Mouse (Mus musculus) layer of hippocampus, adult 2 months (tissue): ENCODE data around the gene Fbxl16. TPM values are rescaled to one million over a fixed set of nuclear protein-coding genes. Genes with fewer than 3 reads are reported as not detected.

Experiments used
- DNase-seq, 2 experiments: peaks; one replicate each; pipeline ENCODE4 v3.0.0; 2022; ENCODE audit warnings: low spot score in 2 of 2
- H3K27ac ChIP-seq: fragments of 200-600 bp; 2 replicates; pipeline ENCODE4 v1.8.1; 2022
- H3K4me3 ChIP-seq: fragments of 200-600 bp; 2 replicates; pipeline ENCODE4 v1.8.1; 2022; ENCODE audit warnings: mild to moderate bottlenecking
- CTCF ChIP-seq: fragments of 200-600 bp; conservative IDR thresholded peaks from 2 replicates; pipeline ENCODE4 v1.8.1; 2022; ENCODE audit warnings: antibody characterized with exemption, mild to moderate bottlenecking, moderate library complexity
- total RNA-seq, 2 experiments: library from RNA; stranded (reverse); gene quantifications; 2 replicates each; pipeline ENCODE4 v1.2.3; 2021

The Fbxl16 gene
- total RNA-seq, 2 experiments from 2014 or later, result 680 to 699 TPM

DNA sequence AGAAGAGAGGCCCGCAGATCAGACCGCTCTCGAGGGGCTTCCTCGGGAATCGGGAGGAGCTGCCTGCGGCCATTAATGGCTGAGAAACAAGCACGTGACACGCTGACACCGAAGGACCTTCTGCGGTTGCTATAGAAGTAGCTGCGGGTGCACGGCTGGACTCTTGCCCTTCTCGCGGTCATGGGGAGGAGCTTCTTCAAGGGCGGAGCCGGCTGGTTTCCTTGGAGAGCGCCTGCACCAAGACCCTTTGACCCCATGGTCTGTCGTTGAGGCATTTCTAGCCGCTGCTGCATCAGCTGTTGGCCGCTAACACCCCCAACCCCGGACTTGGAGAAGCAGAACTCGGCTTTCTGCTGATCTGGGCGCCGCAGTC lies 24.4 kb downstream of the Fbxl16 start, which contains the start of gene Stub1:
Gene Stub1, minus strand, starts transcription at position 114 of the 373 bp plus-strand sequence.
- DNase-seq, result peak; percentile 80 to 84
- TF ChIP-seq CTCF, result no peak

GRCm38 (mm10) chr17:25833961-25834594 lies 25.2 kb downstream of the Fbxl16 start:
- H3K27ac ChIP-seq, result peak overlapping the region; percentile 99
- peak overlapping the region; percentile 87 for H3K4me3 ChIP-seq
- DNase-seq, result no peak
- no peak for TF ChIP-seq CTCF

More for the DNA sequence above, 24.4 kb downstream of the Fbxl16 start, which contains the start of gene Stub1:
- Histone ChIP-seq H3K27ac (peak within 1 kb of the TSS; percentile 99), H3K4me3 (peak within 1 kb of the TSS; percentile 87)

- no peak for DNase-seq
- TF ChIP-seq CTCF, result no peak
- Histone ChIP-seq H3K4me3 (peak overlapping the region; percentile 87), H3K27ac (peak overlapping the region; percentile 99)
These were observed 25.8 kb downstream of the Fbxl16 start for GRCm38 (mm10) chr17:25834595-25835222.

DNA sequence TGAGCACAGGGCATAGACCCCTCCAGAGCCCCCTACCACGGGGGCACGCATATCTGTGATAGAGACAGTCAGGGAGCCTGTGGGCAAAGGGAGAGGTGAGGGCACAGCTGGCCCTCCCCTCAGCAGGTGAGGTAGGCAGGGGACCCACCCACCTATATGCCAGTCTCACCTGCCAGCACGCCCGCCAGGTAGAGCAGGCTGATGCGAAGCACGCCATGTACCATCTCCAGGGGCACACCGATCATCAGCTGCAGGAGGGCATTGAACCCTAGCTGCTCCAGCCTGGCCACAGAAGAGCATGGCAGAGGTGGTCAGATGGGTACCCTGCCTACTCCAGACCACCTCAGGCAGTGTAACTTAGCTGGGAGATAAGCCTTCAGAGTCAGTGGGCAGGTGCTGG lies 26.4 kb downstream of the Fbxl16 start:
- no peak for DNase-seq
- TF ChIP-seq CTCF, result no peak
- H3K27ac ChIP-seq, result peak overlapping the region; percentile 99
- H3K4me3 ChIP-seq, result no peak overlapping the region; the same call in 1 of the 2 replicates

DNA sequence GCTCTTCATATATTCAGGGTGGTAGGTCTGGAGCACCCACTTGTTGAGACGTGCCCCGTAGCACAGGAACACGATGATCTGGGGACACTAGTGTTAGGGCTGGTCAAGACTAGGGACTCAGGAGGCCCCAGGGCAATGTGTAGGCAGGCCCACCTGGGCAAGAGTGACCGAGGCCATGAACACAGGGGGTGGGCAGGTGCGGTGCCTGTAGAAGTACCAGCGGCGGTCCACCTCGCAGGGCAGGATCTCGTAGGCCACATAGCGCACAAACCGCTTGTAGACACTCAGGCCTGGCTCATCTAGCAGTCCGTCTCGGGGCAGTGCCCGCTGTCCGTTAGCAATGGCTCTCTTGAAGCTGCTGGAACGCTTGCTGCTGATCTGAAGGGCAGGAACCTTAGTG lies 26.9 kb downstream of the Fbxl16 start:
- TF ChIP-seq CTCF, result no peak
- DNase-seq, result no peak
- peak overlapping the region; percentile 99 for H3K27ac ChIP-seq
- peak overlapping the region; percentile 72 for H3K4me3 ChIP-seq

- TF ChIP-seq CTCF, result no peak
- Histone ChIP-seq H3K4me3 (peak overlapping the region; percentile 72), H3K27ac (peak overlapping the region; percentile 99)
- no peak for DNase-seq
These were observed 27.7 kb downstream of the Fbxl16 start for GRCm38 (mm10) chr17:25836397-25837075.

DNA sequence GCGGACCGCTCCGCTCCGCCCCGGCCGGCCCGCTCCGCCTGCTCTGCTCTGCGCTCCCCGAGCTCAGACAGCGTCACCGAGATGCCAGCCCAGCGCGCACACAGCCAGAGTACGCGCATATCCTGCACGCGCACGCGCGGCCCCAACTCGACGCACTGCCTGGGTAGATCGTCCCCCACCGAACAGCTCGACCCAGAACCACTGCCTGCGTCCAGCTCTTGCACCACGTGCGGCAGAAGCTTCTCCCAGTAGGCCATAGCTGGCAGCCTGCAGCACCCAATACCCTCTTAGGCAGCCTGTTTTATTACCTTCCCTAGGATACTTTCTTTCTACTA lies 28.2 kb downstream of the Fbxl16 start, which contains the start of gene Rhbdl1:
Gene Rhbdl1, minus strand, starts transcription at position 220 of the 335 bp plus-strand sequence.
- peak within 1 kb of the TSS; percentile 99 for H3K27ac ChIP-seq
- H3K4me3 ChIP-seq, result peak within 1 kb of the TSS; percentile 72
- DNase-seq, result peak; percentile 87 to 88
- TF ChIP-seq CTCF, result no peak

GRCm38 (mm10) chr17:25837533-25837932 lies 28.6 kb downstream of the Fbxl16 start:
- TF ChIP-seq CTCF, result no peak
- H3K27ac ChIP-seq, result peak overlapping the region; percentile 99
- H3K4me3 ChIP-seq, result no peak overlapping the region; the same call in 1 of the 2 replicates
- no peak for DNase-seq

DNA sequence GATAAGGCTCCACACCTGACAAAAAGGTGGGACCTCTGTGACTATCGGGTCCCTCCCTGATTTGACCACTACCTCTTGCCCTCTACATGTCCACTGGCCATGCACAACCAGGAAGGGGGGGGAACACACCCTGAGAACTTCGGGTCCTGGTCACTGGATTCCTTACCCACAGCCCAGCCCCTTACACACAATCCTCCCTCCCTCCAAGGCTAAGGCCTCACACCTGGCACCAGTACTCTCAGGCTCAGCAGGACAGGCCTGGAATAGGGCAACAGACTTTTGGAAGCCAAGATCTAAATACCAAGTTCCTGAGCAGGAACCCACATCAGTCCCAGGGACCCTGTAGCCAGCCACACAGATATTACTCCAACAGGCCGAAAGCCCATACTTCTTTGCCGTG lies 30.0 kb downstream of the Fbxl16 start:
- H3K27ac ChIP-seq, result peak overlapping the region; percentile 14; the same call in 1 of the 2 replicates
- TF ChIP-seq CTCF, result no peak
- H3K4me3 ChIP-seq, result no peak overlapping the region
- no peak for DNase-seq

DNA sequence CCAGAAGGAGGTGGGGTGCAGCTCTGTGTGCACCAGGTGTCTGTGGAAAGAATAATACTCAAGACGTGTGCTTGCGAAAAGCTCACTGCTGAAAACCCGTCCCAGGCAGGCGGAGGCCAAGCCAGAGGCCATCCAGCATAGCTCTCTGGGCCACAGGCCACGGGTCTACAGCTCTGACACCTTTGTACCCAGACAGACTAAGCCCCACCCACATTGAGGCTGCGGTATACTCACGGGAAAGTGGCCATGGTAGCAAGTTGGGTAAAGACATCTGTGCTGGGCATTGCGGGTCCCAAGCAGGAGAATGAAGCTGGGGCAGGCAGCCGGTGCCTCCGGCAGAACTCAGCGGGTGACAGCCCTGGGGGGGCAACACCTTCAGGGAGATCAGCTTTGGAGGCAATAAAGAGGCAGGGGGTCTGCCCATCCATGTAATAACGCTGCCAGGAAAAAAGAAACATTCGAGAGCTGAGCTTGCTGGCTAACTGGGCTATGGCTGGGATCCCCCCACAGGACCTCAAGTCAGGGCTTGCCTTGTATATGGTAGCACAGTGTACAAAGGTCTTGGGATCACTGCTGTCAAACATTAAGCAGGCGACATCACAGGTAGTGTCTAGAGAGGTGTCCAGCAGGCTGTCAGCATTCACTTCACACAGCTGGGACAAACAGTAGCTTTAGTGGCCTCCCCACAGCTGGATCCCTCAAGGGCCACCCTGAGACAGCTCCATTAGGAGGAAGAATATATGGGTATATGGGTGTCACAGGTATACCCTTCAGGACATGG lies 30.8 kb downstream of the Fbxl16 start:
- DNase-seq, result no peak
- TF ChIP-seq CTCF, result no peak

GRCm38 (mm10) chr17:25840519-25840918 lies 31.6 kb downstream of the Fbxl16 start:
- Histone ChIP-seq H3K4me3 (no peak overlapping the region), H3K27ac (no peak overlapping the region)
- no peak for TF ChIP-seq CTCF
- no peak for DNase-seq

More for the DNA sequence above, 30.8 kb downstream of the Fbxl16 start:
- H3K4me3 ChIP-seq, result no peak overlapping the region
- H3K27ac ChIP-seq, result peak overlapping the region; percentile 14; the same call in 1 of the 2 replicates

- DNase-seq, result no peak
- TF ChIP-seq CTCF, result no peak
- Histone ChIP-seq H3K27ac (no peak within 1 kb of the TSS), H3K4me3 (no peak within 1 kb of the TSS)
These were observed 32.4 kb downstream of the Fbxl16 start, which contains the start of gene Gm20683 for GRCm38 (mm10) chr17:25841117-25841880. Gm20683 (minus strand) TSS chr17:25841763.
